Mouse (Mus musculus) adrenal gland, adult 18-20 months (tissue): ENCODE data around the gene Eprs. TPM values are rescaled to one million over a fixed set of nuclear protein-coding genes. Genes with fewer than 3 reads are reported as not detected.

ENCODE experiments used
- DNase-seq, 2 experiments: peaks; one replicate each; pipeline ENCODE4 v3.0.0; 2021 to 2022; ENCODE audit warnings: low spot score in 2 of 2
- total RNA-seq, 2 experiments: library from RNA; stranded (reverse); gene quantifications; 1 replicate in 1 of 2; 2 replicates in 1 of 2; pipeline ENCODE4 v1.2.3; 2021

Gene Eprs
- total RNA-seq, 2 experiments from 2014 or later, result 216 to 332 TPM

GRCm38 (mm10) chr1:185356246-185356645 lies 6.6 kb upstream of the Eprs start:
- DNase-seq, result no peak

GRCm38 (mm10) chr1:185358211-185358610 lies 4.6 kb upstream of the Eprs start:
- DNase-seq, result no peak

DNA sequence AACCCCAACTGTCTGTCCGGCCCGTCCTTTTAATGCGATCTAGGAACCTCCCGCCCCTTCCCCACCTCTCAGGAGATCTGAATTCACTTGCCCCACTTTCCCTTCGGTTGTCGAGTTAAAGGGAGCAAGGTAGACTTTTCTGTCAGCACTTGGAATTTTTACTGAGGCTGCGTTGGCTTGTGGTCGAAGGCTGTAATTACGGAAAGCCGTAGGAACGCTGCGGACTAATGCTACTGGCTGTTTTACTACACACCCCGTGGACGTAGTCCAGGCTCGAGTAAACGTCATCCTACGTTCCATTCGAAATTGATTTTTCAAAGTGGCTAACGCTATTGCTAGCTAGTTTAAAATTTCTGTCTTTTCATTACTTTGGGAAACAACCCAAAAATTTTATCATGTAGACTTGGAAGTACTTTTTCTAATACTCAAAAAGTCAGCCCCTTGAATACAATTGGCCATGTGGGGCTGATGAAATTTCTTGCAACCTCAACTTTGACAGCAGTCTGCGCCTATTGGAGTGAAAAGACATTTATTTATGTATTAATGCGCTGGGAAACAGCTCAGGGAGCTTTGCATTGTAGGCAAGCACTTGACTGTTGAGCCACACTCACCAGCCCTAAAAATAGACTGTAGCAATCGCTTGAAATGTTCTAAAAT lies 810 bp downstream of the Eprs start:
- DNase-seq, result peak; percentile 28 to 30

- no peak for DNase-seq
These were observed 1.3 kb downstream of the Eprs start for GRCm38 (mm10) chr1:185364183-185364540.

DNA sequence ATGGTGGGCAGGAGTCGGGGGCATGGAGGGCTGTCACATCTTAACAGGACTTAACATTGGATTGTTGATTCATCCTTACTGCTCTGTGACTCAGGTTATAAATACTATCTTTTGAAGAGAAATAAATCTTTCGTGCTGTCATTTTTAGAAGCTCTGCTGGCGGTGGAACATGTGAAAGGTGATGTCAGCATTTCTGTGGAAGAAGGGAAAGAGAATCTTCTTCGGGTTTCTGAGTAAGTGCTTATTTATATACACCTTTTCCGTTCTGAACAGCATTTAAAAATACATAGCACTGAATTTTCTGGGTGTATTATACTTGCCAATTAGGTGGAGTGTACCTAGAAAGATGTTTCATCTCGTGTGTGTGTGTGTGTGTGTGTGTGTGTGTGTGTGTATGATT lies 4.5 kb downstream of the Eprs start:
- no peak for DNase-seq

DNA sequence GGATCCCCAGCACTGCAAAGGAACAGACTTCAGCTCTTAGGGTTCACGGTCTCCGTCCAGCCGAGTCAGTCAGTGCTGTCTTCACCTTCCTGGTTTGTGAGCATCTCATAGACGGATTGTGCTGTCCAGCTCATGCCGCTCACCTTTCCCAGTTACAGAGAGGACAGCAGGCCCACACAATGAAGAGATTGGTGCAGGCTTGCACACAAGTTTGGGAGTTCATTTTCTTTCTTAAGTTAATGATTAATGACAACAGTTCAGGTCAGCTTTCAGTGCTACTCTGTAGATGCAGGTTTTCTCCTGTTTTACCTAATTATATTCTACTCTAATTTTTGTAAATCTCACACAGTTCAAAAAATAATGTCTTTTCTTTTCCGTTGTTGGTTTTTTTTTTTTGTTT lies 7.1 kb downstream of the Eprs start:
- DNase-seq, result no peak

DNA sequence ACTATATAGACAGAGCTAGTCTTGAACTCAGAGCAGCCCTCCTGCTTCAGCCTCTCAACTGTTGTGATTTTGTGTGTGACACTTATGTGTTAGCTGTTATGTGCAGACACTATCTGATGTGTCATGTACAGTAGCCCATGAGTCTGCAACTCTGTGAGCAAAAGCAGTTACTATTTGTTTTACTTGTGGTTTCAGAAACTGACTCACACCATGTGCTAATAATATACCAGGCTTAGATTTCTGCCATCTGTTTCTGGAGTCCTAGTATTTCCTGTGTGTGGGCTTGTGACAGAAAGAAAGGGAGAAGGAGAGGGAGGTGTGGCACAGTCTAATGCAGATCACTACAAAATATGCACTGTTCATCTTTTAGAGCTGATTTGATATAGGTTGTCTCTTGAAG lies 13.5 kb downstream of the Eprs start:
- no peak for DNase-seq

- no peak for DNase-seq
These were observed 14.6 kb downstream of the Eprs start for GRCm38 (mm10) chr1:185377429-185377828.

- no peak for DNase-seq
These were observed 38.8 kb downstream of the Eprs start for GRCm38 (mm10) chr1:185401615-185402014.

GRCm38 (mm10) chr1:185404021-185404420 lies 41.2 kb downstream of the Eprs start:
- no peak for DNase-seq

GRCm38 (mm10) chr1:185405921-185406320 lies 43.1 kb downstream of the Eprs start:
- DNase-seq, result no peak

DNA sequence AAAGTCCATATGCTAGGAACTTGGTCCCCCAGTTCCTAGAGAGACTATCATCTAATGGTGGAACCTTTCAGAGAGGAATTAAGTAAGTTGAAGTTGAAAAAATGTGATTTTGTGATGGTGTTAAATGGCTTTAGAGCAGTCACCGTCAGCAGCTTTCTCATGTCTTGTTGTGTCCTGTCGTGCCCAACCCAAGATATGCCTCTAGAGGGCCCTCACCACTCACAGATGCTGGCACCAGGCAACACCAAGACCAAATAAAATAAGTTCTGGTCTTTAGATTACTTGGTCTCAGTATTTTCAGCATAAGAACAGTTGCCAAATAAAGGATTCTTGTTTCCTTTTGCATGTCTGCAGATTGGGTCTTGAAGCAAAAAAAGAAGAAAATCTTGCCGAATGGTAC lies 47.0 kb downstream of the Eprs start:
- DNase-seq, result no peak

DNA sequence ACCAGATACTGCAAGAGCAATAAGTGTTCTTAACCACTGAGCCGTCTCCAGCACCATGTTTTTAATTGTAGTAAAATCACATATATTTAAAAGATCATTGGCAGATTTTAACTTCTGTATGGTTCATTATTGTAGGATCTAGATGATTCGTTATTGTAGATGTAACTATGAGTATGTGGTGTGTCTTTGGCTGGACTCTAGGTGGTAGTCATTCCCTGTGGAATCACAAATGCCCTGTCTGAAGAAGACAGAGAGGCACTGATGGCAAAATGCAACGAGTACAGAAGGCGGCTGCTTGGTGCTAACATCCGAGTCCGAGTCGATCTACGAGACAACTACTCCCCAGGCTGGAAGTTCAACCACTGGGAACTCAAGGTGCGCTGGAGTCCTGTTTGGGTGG lies 55.2 kb downstream of the Eprs start:
- DNase-seq, result no peak

DNA sequence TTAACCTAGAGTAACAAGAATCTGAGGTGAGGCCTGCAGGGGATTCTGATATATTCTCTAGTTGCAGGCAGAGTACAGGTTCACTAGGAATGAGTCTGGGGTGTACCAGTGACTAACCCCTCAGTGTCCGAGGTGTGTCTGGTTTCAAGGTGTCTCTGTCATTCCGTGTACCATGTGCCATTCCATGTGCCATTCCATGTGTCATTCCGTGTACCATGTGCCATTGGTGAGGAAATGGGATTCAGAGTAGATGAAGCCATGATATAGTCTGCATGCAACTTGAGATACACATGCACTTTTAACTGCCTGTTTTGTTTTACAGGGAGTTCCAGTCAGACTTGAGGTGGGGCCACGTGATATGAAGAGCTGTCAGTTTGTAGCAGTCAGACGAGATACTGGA lies 57.0 kb downstream of the Eprs start:
- no peak for DNase-seq

DNA sequence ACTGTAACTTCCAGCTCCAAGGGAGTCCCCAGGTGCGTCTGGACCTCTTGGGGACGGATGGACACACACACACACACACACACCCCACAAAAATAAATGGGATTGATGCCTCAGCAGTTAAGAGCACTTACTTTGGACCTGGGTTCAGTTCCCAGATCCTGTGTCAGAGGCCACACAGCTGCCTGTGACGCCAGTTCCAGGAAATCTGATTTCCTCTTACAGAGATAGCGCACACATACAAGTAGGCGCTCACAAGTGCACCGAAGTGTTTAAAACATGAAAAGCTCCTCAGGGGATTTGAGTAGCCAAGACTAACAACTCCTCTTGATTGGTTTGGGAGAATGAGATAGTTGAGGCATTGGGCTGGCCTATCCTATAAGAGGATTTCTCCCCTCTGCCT lies 57.9 kb downstream of the Eprs start:
- DNase-seq, result no peak

- no peak for DNase-seq
These were observed 63.7 kb downstream of the Eprs start for GRCm38 (mm10) chr1:185426583-185426982.

- no peak for DNase-seq
These were observed 67.6 kb downstream of the Eprs start for GRCm38 (mm10) chr1:185430488-185430887.

GRCm38 (mm10) chr1:185431245-185431997 lies 68.6 kb downstream of the Eprs start:
- DNase-seq, result no peak

DNA sequence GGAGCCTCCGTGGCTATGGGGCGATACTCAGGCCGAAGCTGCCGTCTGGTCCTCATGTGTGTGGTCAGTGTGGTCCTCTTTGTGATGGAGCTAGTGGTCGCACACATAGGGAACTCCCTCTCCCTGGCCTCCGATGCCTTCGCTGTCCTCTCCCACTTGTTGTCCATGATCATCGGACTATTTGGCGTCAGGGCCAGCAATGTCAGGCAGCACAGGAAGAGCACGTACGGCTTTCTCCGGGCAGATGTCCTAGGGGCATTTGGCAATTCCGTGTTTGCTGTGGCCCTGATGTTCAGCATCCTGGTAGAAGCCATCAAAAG lies 69.1 kb downstream of the Eprs start:
- no peak for DNase-seq

DNA sequence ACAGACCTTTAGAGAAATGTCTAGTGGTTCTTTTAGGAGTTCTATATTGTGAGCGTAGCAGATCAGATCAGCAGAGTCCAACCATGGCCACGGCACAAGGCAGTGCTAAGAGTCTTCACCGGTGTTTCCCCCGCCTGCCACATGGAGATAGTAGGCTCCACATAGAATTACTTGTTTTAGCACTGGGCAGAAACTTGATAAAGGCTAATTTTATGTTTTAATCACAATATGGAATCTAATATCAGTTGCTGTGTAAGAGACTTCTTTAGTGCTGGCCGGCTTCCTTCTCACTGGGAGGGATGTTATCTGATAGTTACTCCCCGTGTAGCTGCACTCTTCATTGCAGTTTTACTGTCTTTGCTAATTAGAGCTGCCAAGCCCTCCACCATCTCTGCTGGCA lies 70.3 kb downstream of the Eprs start:
- DNase-seq, result no peak

- no peak for DNase-seq
These were observed 76.2 kb downstream of the Eprs start for GRCm38 (mm10) chr1:185438841-185439580.

- DNase-seq, result no peak
These were observed 79.0 kb downstream of the Eprs start for GRCm38 (mm10) chr1:185441703-185442472.
